Mouse (Mus musculus): ENCODE data around the gene Mctp2.
"Not testable (repeated sequence)": the region's sequence is repeated elsewhere in the genome, so short reads cannot be mapped to it uniquely, and the experiment has no call there.

The Mctp2 gene

GRCm38 (mm10) chr7:72269994-72270393 lies 36.4 kb downstream of the Mctp2 start:
- no peak for DNase-seq

GRCm38 (mm10) chr7:72260766-72261655 lies 45.4 kb downstream of the Mctp2 start:
- no peak for DNase-seq

- DNase-seq, result no peak
Observed at GRCm38 (mm10) chr7:72259045-72259444, 47.4 kb downstream of the Mctp2 start.

- DNase-seq, result not testable (repeated sequence)
Observed at GRCm38 (mm10) chr7:72250326-72250725, 56.1 kb downstream of the Mctp2 start.

GRCm38 (mm10) chr7:72241269-72241668 lies 65.1 kb downstream of the Mctp2 start:
- DNase-seq, result no peak

- peak; percentile 45 for DNase-seq
Observed at GRCm38 (mm10) chr7:72239782-72240493, 66.5 kb downstream of the Mctp2 start.

- DNase-seq, result peak; percentile 85
Observed at GRCm38 (mm10) chr7:72238575-72238974, 67.8 kb downstream of the Mctp2 start.

- DNase-seq, result no peak
Observed at GRCm38 (mm10) chr7:72234433-72234998, 71.9 kb downstream of the Mctp2 start.

- no peak for DNase-seq
Observed at GRCm38 (mm10) chr7:72231182-72231877, 75.1 kb downstream of the Mctp2 start.

- no peak for DNase-seq
Observed at GRCm38 (mm10) chr7:72229925-72230324, 76.5 kb downstream of the Mctp2 start.

GRCm38 (mm10) chr7:72223558-72223957 lies 82.8 kb downstream of the Mctp2 start:
- no peak for DNase-seq

GRCm38 (mm10) chr7:72222532-72222931 lies 83.9 kb downstream of the Mctp2 start:
- DNase-seq, result no peak

- DNase-seq, result no peak
Observed at GRCm38 (mm10) chr7:72218048-72218447, 88.4 kb downstream of the Mctp2 start.

GRCm38 (mm10) chr7:72215563-72216215 lies 90.7 kb downstream of the Mctp2 start:
- DNase-seq, result peak; percentile 52

- DNase-seq, result no peak
Observed at GRCm38 (mm10) chr7:72210201-72210600, 96.2 kb downstream of the Mctp2 start.

- no peak for DNase-seq
Observed at GRCm38 (mm10) chr7:72209296-72209695, 97.1 kb downstream of the Mctp2 start.

- DNase-seq, result peak; percentile 19
Observed at GRCm38 (mm10) chr7:72206841-72207240, 99.6 kb downstream of the Mctp2 start.

GRCm38 (mm10) chr7:72195709-72196108 lies 110.7 kb downstream of the Mctp2 start:
- DNase-seq, result no peak

GRCm38 (mm10) chr7:72193304-72193703 lies 113.1 kb downstream of the Mctp2 start:
- no peak for DNase-seq

GRCm38 (mm10) chr7:72181651-72182050 lies 124.8 kb downstream of the Mctp2 start:
- no peak for DNase-seq

- no peak for DNase-seq
Observed at GRCm38 (mm10) chr7:72169320-72169719, 137.1 kb downstream of the Mctp2 start.
